Mouse (Mus musculus): ENCODE data around the gene Slc25a11.
A peak's percentile ranks its signal among the peaks of the same experiment; 100 is the strongest.

Slc25a11 gene

GRCm38 (mm10) chr11:70621972-70622814, 25.1 kb downstream of the Slc25a11 start:
- DNase-seq (ENCODE audit: low read depth, low spot score), result no peak

GRCm38 (mm10) chr11:70619101-70619500, 28.2 kb downstream of the Slc25a11 start, which contains the start of gene Chrne:
TSS of gene Chrne (minus strand) at chr11:70619216.
- no peak for DNase-seq (ENCODE audit: low read depth, low spot score)

- DNase-seq (ENCODE audit: low read depth, low spot score), result no peak
These were observed 31.7 kb downstream of the Slc25a11 start, which contains the start of gene 4930544D05Rik for GRCm38 (mm10) chr11:70615516-70616093. TSS of gene 4930544D05Rik (plus strand) at chr11:70615848.

GRCm38 (mm10) chr11:70615074-70615473, 32.2 kb downstream of the Slc25a11 start:
- DNase-seq (ENCODE audit: low read depth, low spot score), result peak; percentile 58

GRCm38 (mm10) chr11:70612505-70612904, 34.8 kb downstream of the Slc25a11 start:
- DNase-seq (ENCODE audit: low read depth, low spot score), result no peak

- DNase-seq (ENCODE audit: low read depth, low spot score), result no peak
These were observed 36.5 kb downstream of the Slc25a11 start for GRCm38 (mm10) chr11:70610752-70611151.

GRCm38 (mm10) chr11:70608381-70609066, 38.8 kb downstream of the Slc25a11 start:
- DNase-seq (ENCODE audit: low read depth, low spot score), result no peak

- no peak for DNase-seq (ENCODE audit: low read depth, low spot score)
These were observed 39.7 kb downstream of the Slc25a11 start for GRCm38 (mm10) chr11:70607611-70608010.

- DNase-seq (ENCODE audit: low read depth, low spot score), result no peak
These were observed 40.6 kb downstream of the Slc25a11 start for GRCm38 (mm10) chr11:70606717-70607116.

- peak; percentile 76 for DNase-seq (ENCODE audit: low read depth, low spot score)
These were observed 42.2 kb downstream of the Slc25a11 start for GRCm38 (mm10) chr11:70605024-70605566.

GRCm38 (mm10) chr11:70598451-70598953, 48.8 kb downstream of the Slc25a11 start:
- DNase-seq (ENCODE audit: low read depth, low spot score), result no peak

- DNase-seq (ENCODE audit: low read depth, low spot score), result no peak
These were observed 50.0 kb downstream of the Slc25a11 start for GRCm38 (mm10) chr11:70597301-70597700.

GRCm38 (mm10) chr11:70596094-70596493, 51.2 kb downstream of the Slc25a11 start:
- no peak for DNase-seq (ENCODE audit: low read depth, low spot score)

GRCm38 (mm10) chr11:70595638-70596037, 51.6 kb downstream of the Slc25a11 start:
- no peak for DNase-seq (ENCODE audit: low read depth, low spot score)

GRCm38 (mm10) chr11:70594253-70594989, 52.9 kb downstream of the Slc25a11 start:
- no peak for DNase-seq (ENCODE audit: low read depth, low spot score)

All from mesoderm, embryonic 11.5 days (tissue).